Mouse (Mus musculus) embryonic facial prominence, embryonic 13.5 days (tissue): Measurements from ENCODE around the gene Slc25a21. TPM values are rescaled to one million over a fixed set of nuclear protein-coding genes. Genes with fewer than 3 reads are reported as not detected.

ENCODE experiments used
- ATAC-seq: fragments of 200-750 bp; cut with Nextera tagmentation; 2 replicates; pipeline ENCODE4 v1.8.0; 2017; ENCODE audit warnings: low read depth; ENCODE audit not compliant: insufficient number of reproducible peaks, insufficient read depth, low FRiP score, low TSS enrichment
- H3K27ac ChIP-seq: fragments of 300-500 bp; sonication (generic); 2 replicates; pipeline ENCODE4 v1.5.1; 2015; ENCODE audit warnings: moderate library complexity, mild to moderate bottlenecking, inconsistent platforms
- H3K27me3 ChIP-seq: fragments of 300-500 bp; sonication (generic); 2 replicates; pipeline ENCODE4 v1.6.1; 2015; ENCODE audit warnings: mild to moderate bottlenecking, inconsistent platforms
- H3K36me3 ChIP-seq: fragments of 300-500 bp; sonication (generic); 2 replicates; pipeline ENCODE4 v1.6.1; 2015; ENCODE audit warnings: mild to moderate bottlenecking, inconsistent platforms
- H3K4me1 ChIP-seq: fragments of 300-500 bp; sonication (generic); 2 replicates; pipeline ENCODE4 v1.6.1; 2015; ENCODE audit warnings: inconsistent platforms
- H3K4me2 ChIP-seq: fragments of 300-500 bp; sonication (generic); 2 replicates; pipeline ENCODE4 v1.6.1; 2015; ENCODE audit warnings: moderate library complexity, mild to moderate bottlenecking, inconsistent platforms
- H3K4me3 ChIP-seq: fragments of 300-500 bp; sonication (generic); 2 replicates; pipeline ENCODE4 v1.5.1; 2015; ENCODE audit warnings: mild to moderate bottlenecking, inconsistent platforms
- H3K9ac ChIP-seq: fragments of 300-500 bp; sonication (generic); 2 replicates; pipeline ENCODE4 v1.6.1; 2015; ENCODE audit warnings: mild to moderate bottlenecking, inconsistent platforms
- H3K9me3 ChIP-seq: fragments of 300-500 bp; sonication (generic); 2 replicates; pipeline ENCODE4 v1.6.1; 2016; ENCODE audit warnings: inconsistent platforms
- WGBS: fragments of 180-500 bp; shearing (Covaris S2); methylation state at CpG from one replicate; pipeline ENCODE4 v1.1.7; 2015; ENCODE audit warnings: mixed read lengths; 5-methylcytosine and 5-hydroxymethylcytosine counted together
- polyA plus RNA-seq: library from polyadenylated mRNA; unstranded; fragments of >200 nt; fragmentation: Nextera tagmentation; extraction: Ambion mirVana; gene quantifications from 2 replicates; pipeline ENCODE4 v1.2.1, GENCODE M21; 2015

Slc25a21 gene
- polyA plus RNA-seq, 1 experiment from 2014 or later, result 0.76 TPM

DNA sequence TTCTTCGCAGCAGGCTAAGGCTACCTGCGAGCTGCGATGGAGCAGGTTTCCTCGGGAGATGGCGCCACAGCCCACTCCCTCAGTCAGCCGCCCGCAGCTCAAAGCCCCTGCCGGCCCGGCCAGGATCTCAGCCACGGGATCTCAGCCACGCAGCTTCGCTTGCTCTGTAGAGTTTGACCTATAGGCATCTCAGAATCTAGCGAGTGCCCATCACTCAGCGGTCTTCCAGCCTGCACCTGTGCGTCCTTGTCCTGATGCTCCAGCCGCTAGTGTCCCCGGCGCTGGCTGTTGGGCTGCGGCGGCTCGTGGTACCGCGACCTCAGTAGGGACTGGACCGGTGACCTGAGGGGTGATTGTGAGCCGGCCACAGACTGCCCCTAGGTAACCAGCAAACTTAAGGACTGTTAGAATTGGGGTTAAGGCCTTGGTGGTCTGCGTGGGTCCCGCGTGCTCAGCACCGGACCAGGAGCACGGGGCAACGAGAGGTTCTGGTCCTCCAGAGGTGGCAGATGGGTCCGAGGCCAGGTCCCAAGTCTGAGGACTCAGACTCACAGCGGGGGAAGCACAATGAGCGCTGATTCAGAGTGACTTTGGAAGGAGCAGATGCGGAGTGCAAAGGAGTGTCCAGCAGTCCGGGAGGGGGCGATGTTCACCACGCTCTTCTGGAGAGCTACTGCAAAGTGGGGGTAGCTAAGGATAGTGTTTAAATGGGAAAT lies 516.0 kb downstream of the Slc25a21 start:
- Histone ChIP-seq H3K9me3 (no peaks in the 10 kb centered on the region), H3K4me1 (peaks cover 6% of the 10 kb centered on the region), H3K27ac (no peak overlapping the region; the same call in 1 of the 2 replicates), H3K27me3 (peaks cover 82% of the 10 kb centered on the region), H3K4me2 (peak overlapping the region; percentile 84), H3K36me3 (no peaks in the 10 kb centered on the region), H3K9ac (peak overlapping the region; percentile 67), H3K4me3 (peak overlapping the region; percentile 43)
- under 1% methylated on average over 38 of the region's 38 CpGs for WGBS
- ATAC-seq, result peak; percentile 58; the same call in 1 of the 2 replicates

DNA sequence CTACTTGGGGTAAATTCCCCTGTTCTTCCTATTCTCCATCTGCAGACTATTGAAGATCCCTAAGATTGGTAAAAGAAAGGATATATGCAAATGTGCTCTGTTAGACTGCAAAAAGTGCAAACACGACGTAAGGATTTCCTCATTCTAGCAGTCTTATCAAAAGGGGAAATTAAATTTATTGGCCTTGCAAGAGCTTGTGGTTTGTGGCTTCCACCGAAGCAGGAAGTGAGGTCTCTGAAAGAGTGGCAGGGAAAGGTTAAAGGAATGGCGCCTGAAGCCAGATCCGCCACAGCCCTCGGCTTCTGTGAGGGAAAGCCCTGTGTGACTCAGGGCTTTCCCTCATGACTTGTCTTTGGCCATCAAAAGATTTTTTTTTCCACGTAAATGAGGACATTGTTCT lies 519.7 kb downstream of the Slc25a21 start:
- Histone ChIP-seq H3K4me3 (no peak overlapping the region), H3K4me1 (peaks cover 6% of the 10 kb centered on the region), H3K36me3 (no peaks in the 10 kb centered on the region), H3K27ac (no peak overlapping the region), H3K27me3 (peaks cover 50% of the 10 kb centered on the region), H3K9ac (no peak overlapping the region), H3K9me3 (no peaks in the 10 kb centered on the region), H3K4me2 (no peak overlapping the region)
- ATAC-seq, result no peak
- 49% methylated on average over 7 of the region's 7 CpGs for WGBS

DNA sequence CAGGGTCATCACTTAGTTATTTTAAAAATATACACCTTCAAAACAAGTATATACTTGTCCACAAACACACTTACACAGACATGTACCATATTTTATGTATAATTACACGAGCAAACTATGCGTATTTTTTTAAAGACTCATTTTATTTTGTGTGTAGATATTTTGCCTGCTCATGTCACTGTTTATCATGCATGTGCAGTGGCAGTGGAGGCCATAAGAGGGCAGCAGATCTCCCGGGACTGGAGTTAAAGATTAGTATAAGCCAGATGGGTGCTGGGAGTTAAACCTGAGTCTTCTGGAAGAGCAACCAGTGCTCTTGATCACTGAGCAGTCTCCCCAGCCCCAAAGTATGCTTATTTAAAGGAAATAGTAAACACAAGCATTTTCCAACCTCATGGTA lies 522.5 kb downstream of the Slc25a21 start:
- no peaks in the 10 kb centered on the region for H3K9me3 ChIP-seq
- H3K9ac ChIP-seq, result no peak overlapping the region
- peaks cover 28% of the 10 kb centered on the region for H3K27me3 ChIP-seq
- no peak for ATAC-seq
- no peak overlapping the region for H3K4me3 ChIP-seq
- H3K36me3 ChIP-seq, result no peaks in the 10 kb centered on the region
- H3K4me2 ChIP-seq, result no peak overlapping the region
- H3K4me1 ChIP-seq, result peaks cover 6% of the 10 kb centered on the region; the same call in 1 of the 2 replicates
- no peak overlapping the region for H3K27ac ChIP-seq
- WGBS, result 33% methylated on average over 3 of the region's 3 CpGs

DNA sequence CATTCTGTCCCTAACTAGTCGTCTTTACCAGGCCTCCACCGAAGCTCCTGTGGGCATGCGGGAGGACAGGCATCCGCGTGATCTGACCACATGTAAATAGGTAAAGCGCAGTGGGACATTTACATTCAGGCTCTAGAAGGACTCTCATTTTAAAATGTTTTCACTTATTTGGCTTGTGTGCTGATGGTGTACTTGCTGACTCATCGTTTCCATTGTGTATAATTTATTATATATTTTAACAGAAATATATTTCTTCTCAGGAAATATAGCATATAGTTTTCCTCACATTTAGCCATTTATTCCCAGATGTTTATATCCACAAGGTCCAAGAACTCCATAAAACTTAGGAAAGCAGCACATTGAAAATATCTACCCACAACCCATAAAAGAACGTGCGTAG lies 526.5 kb downstream of the Slc25a21 start:
- Histone ChIP-seq H3K36me3 (no peaks in the 10 kb centered on the region), H3K27ac (no peak overlapping the region), H3K27me3 (peaks cover 7% of the 10 kb centered on the region), H3K9ac (no peak overlapping the region), H3K4me2 (no peak overlapping the region), H3K4me1 (peaks cover 11% of the 10 kb centered on the region; the same call in 1 of the 2 replicates), H3K9me3 (no peaks in the 10 kb centered on the region), H3K4me3 (no peak overlapping the region)
- 90% methylated on average over 9 of the region's 9 CpGs for WGBS
- no peak for ATAC-seq

DNA sequence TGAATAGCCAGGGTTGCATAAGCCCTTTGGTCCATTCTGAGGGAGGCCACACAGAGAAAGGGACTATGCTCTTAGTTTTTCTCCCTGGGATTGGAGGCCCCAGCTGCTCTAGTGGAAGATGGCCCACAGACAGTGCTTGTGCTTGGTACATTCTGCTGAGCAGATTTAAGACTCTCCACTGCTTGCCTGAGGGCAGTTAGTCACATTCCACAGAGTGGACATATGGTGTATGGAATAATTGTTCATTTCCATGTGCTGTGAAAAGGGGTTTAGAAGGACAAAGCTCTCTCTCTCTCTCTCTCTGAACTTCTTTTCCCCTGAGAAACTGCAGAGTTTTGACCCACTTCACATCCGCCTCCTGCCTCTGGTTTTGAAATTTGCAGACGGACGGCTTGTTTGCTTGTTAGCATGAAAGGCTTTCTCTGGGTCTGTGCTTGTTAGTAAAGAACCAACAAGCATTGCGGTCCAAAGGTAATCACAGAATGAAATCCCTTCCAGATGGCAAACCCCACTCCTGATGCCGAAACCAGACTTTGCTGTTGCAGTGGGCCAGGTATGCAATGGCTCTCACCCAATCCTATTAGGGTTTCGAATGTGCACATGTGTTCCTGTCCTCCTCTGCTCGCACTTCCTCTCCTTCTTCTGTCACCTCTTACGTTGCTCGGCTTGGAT lies 527.7 kb downstream of the Slc25a21 start:
- 33% methylated on average over 9 of the region's 9 CpGs for whole genome bisulfite sequencing
- H3K9ac ChIP-seq, result 0 out of 2 replicates have a peak overlapping the region, but pooled peaks have one; percentile 27
- H3K4me3 ChIP-seq, result no peak overlapping the region
- H3K4me2 ChIP-seq, result peak overlapping the region; percentile 41
- peaks cover 11% of the 10 kb centered on the region; the same call in 1 of the 2 replicates for H3K4me1 ChIP-seq
- ATAC-seq, result no peak
- H3K9me3 ChIP-seq, result no peaks in the 10 kb centered on the region
- H3K36me3 ChIP-seq, result no peaks in the 10 kb centered on the region
- peaks cover 7% of the 10 kb centered on the region for H3K27me3 ChIP-seq
- peak overlapping the region; percentile 7; the same call in 1 of the 2 replicates for H3K27ac ChIP-seq

Other genes with a start within 250 kb of the Slc25a21 start
- gene Prps1l3, start 32.9 kb upstream of the Slc25a21 start, polyA plus RNA-seq, result 59.1 and 66.0 TPM in 2 replicates
- gene Mipol1, start 33.0 kb upstream of the Slc25a21 start, polyA plus RNA-seq, result 9.1 and 13.0 TPM in 2 replicates